Mouse (Mus musculus) lung, postnatal 0 days (tissue): ENCODE results near the gene S100a4.

Source experiments
- CTCF ChIP-seq: IDR thresholded peaks from 2 replicates; pipeline ENCODE4 v1.5.1; 2016; ENCODE audit warnings: antibody characterized with exemption, mild to moderate bottlenecking
- EP300 ChIP-seq: IDR thresholded peaks from 2 replicates; pipeline ENCODE4 v1.6.1; 2016; ENCODE audit warnings: antibody characterized with exemption, mild to moderate bottlenecking, control low read depth

DNA sequence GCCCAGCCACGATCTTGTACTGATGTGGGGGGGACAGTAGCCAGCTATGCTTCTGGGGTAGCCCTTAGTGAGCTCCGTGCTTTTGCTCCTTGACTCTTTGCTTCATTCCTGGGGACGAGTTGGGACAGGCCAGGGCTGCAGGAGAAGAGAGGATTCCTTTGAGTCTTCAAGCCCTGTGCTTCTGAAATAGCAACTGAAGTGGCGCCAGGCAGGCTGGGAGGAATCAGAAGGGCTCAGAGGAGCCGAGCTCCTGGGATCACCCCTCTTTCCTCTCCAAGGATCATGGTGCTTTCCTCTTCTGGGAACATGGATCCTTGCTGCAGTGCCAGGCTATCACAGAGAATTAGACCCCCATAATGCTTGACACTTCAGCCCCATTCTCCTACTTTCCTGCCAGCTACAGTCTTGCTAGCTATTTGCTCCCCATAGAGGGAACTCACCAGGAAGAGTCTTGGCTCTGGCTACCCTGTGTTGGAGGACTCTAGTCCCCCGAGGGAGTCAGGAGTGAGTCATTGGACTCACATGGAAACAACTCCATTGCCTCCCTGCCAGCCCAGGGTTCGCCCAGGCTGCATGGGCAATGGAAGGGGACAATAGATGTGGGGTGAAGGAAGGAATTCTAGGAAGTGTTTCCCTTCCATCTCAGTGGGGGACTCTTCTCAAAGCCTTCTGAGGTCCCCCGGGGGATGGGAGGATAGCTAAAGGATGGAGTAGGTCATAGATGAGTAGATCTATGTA is 2.9 kb upstream of the S100a4 start:
- TF ChIP-seq CTCF = no peak
- no peak for TF ChIP-seq EP300
